Mouse (Mus musculus): ENCODE measurements around the gene Olfr904. TPM values are rescaled to one million over a fixed set of nuclear protein-coding genes. Genes with fewer than 3 reads are reported as not detected.
"Not testable (repeated sequence)": the region's sequence is repeated elsewhere in the genome, so short reads cannot be mapped to it uniquely, and the experiment has no call there.

Olfr904 gene
- polyA plus RNA-seq (2016; fragmentation: Nextera tagmentation; extraction: Ambion mirVana), result not detected in 2 replicates

- Histone ChIP-seq H3K9me3 (no peaks in the 10 kb centered on the region), H3K27me3 (no peaks in the 10 kb centered on the region), H3K4me3 (no peak within 1 kb of the TSS), H3K27ac (no peak within 1 kb of the TSS), H3K4me2 (replicated peaks) (no peak within 1 kb of the TSS), H3K36me3 (no peaks in the 10 kb centered on the region), H3K4me1 (no peaks in the 10 kb centered on the region), H3K9ac (no peak within 1 kb of the TSS)
- ATAC-seq (ENCODE audit: insufficient number of reproducible peaks, insufficient read depth, low FRiP score, low TSS enrichment), result no peak
Observed at GRCm38 (mm10) chr9:38462844-38463243, at the start of gene Olfr904. TSS of gene Olfr904 (plus strand) at chr9:38463144.

DNA sequence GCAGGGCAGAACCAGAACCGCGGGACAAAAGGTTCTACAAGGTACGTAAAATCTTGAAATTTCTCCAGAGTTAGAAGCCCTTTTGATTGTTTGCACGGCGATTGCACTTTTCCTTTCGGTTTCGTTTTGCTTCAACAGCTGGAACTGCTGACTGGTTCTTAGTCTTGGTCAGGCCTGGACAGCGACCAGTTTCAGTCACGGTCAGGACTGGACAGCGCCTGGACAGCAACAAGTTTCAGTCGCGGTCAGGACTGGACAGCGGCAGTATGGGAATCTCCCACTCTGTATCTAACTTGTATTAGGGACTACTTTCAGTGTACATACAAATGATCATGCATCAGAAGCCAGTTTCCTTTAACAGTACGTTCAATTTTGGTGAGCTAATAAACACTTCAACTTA, 49.4 kb upstream of the Olfr904 start:
- not testable (repeated sequence) for H3K9me3 ChIP-seq; H3K4me1 ChIP-seq; H3K27ac ChIP-seq; H3K4me2 ChIP-seq (replicated peaks); H3K9ac ChIP-seq; H3K27me3 ChIP-seq; ATAC-seq (ENCODE audit: insufficient number of reproducible peaks, insufficient read depth, low FRiP score, low TSS enrichment); H3K36me3 ChIP-seq; H3K4me3 ChIP-seq
- 88% methylated on average over 14 of the region's 14 CpGs for WGBS

GRCm38 (mm10) chr9:38423801-38424200, 39.1 kb upstream of the Olfr904 start:
- H3K4me1 ChIP-seq, result no peaks in the 10 kb centered on the region
- no peak overlapping the region for H3K4me2 ChIP-seq (replicated peaks)
- no peak overlapping the region for H3K9ac ChIP-seq
- no peak for ATAC-seq (ENCODE audit: insufficient number of reproducible peaks, insufficient read depth, low FRiP score, low TSS enrichment)
- no peaks in the 10 kb centered on the region for H3K27me3 ChIP-seq
- H3K9me3 ChIP-seq, result no peaks in the 10 kb centered on the region
- H3K36me3 ChIP-seq, result no peaks in the 10 kb centered on the region
- H3K27ac ChIP-seq, result no peak overlapping the region
- H3K4me3 ChIP-seq, result no peak overlapping the region

GRCm38 (mm10) chr9:38427026-38427425, 35.9 kb upstream of the Olfr904 start:
- H3K36me3 ChIP-seq, result no peaks in the 10 kb centered on the region
- 47% methylated on average over 1 of the region's 1 CpGs for WGBS
- no peaks in the 10 kb centered on the region for H3K9me3 ChIP-seq
- H3K27ac ChIP-seq, result no peak overlapping the region
- H3K4me3 ChIP-seq, result no peak overlapping the region
- no peaks in the 10 kb centered on the region for H3K27me3 ChIP-seq
- H3K4me2 ChIP-seq (replicated peaks), result no peak overlapping the region
- no peak for ATAC-seq (ENCODE audit: insufficient number of reproducible peaks, insufficient read depth, low FRiP score, low TSS enrichment)
- no peaks in the 10 kb centered on the region for H3K4me1 ChIP-seq
- no peak overlapping the region for H3K9ac ChIP-seq

GRCm38 (mm10) chr9:38429155-38429554, 33.8 kb upstream of the Olfr904 start, which contains the start of gene Olfr901:
TSS of gene Olfr901 (plus strand) at chr9:38429455.
- Histone ChIP-seq H3K27me3 (no peaks in the 10 kb centered on the region), H3K36me3 (no peaks in the 10 kb centered on the region), H3K9ac (no peak within 1 kb of the TSS), H3K4me2 (replicated peaks) (no peak within 1 kb of the TSS), H3K27ac (no peak within 1 kb of the TSS), H3K4me1 (no peaks in the 10 kb centered on the region), H3K9me3 (no peaks in the 10 kb centered on the region), H3K4me3 (no peak within 1 kb of the TSS)
- no peak for ATAC-seq (ENCODE audit: insufficient number of reproducible peaks, insufficient read depth, low FRiP score, low TSS enrichment)
- WGBS, result 91% methylated on average over 1 of the region's 1 CpGs

- no peaks in the 10 kb centered on the region for H3K9me3 ChIP-seq
- H3K4me3 ChIP-seq, result no peak within 1 kb of the TSS
- no peak within 1 kb of the TSS for H3K27ac ChIP-seq
- WGBS, result 85% methylated on average over 5 of the region's 5 CpGs
- H3K4me1 ChIP-seq, result no peaks in the 10 kb centered on the region
- no peak for ATAC-seq (ENCODE audit: insufficient number of reproducible peaks, insufficient read depth, low FRiP score, low TSS enrichment)
- H3K9ac ChIP-seq, result no peak within 1 kb of the TSS
- no peak within 1 kb of the TSS for H3K4me2 ChIP-seq (replicated peaks)
- H3K27me3 ChIP-seq, result no peaks in the 10 kb centered on the region
- no peaks in the 10 kb centered on the region for H3K36me3 ChIP-seq
Observed at GRCm38 (mm10) chr9:38447352-38447751, 15.6 kb upstream of the Olfr904 start, which contains the start of gene Olfr902. TSS of gene Olfr902 (plus strand) at chr9:38447652.

DNA sequence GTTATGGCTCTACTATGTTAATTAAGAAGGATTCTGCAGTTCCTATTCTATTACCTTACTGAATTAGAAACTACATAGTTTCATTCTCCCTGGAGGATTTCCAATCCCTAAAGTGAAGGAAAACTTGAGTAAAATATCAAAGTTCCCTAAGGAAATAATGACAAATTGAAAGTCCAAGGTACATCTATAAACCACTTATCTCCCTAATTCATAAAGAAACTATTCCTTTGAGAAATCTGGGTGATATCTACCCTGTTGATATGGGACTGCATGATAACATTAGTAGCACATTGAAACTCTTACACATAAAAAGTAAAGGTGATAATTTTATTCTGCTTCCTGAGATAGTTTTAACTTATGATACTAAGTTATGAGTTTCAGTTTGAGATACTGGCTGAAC, 7.9 kb downstream of the Olfr904 start, which contains the start of gene Olfr905:
Gene Olfr905 (plus strand): TSS at position 301 of the 400 bp plus-strand sequence.
- H3K9me3 ChIP-seq, result no peaks in the 10 kb centered on the region
- H3K36me3 ChIP-seq, result no peaks in the 10 kb centered on the region
- H3K4me2 ChIP-seq (replicated peaks), result no peak within 1 kb of the TSS
- no peak for ATAC-seq (ENCODE audit: insufficient number of reproducible peaks, insufficient read depth, low FRiP score, low TSS enrichment)
- no peak within 1 kb of the TSS for H3K27ac ChIP-seq
- H3K27me3 ChIP-seq, result no peaks in the 10 kb centered on the region
- H3K4me3 ChIP-seq, result no peak within 1 kb of the TSS
- no peak within 1 kb of the TSS for H3K9ac ChIP-seq
- H3K4me1 ChIP-seq, result no peaks in the 10 kb centered on the region

- no peak for ATAC-seq (ENCODE audit: insufficient number of reproducible peaks, insufficient read depth, low FRiP score, low TSS enrichment)
- H3K9ac ChIP-seq, result no peak within 1 kb of the TSS
- H3K4me1 ChIP-seq, result no peaks in the 10 kb centered on the region
- H3K4me2 ChIP-seq (replicated peaks), result no peak within 1 kb of the TSS
- H3K4me3 ChIP-seq, result no peak within 1 kb of the TSS
- 80% methylated on average over 3 of the region's 3 CpGs for WGBS
- no peaks in the 10 kb centered on the region for H3K27me3 ChIP-seq
- H3K9me3 ChIP-seq, result no peaks in the 10 kb centered on the region
- no peak within 1 kb of the TSS for H3K27ac ChIP-seq
- no peaks in the 10 kb centered on the region for H3K36me3 ChIP-seq
Observed at GRCm38 (mm10) chr9:38486785-38487184, 23.8 kb downstream of the Olfr904 start, which contains the start of gene Olfr906. TSS of gene Olfr906 (plus strand) at chr9:38487085.

DNA sequence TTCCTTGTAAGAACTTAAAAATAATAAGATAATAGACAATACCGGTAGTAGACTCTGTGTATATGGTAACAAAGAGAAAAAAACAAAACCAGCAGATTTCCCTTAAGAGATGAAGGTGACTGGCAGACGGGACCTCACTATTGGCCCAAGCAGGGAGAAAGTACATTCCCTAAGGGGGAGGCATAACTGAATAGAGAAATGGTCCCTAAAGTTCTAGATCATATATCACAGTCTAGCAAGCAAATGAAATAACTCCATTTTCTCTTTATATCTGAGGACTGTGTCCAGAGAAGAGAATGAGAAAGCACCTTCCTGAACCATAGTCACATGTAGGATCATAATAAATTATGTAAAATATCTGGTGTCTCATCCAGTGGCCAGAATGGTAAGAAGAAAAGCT, 32.6 kb downstream of the Olfr904 start, which contains the start of gene Olfr907:
Gene Olfr907 (plus strand): TSS at position 301 of the 400 bp plus-strand sequence.
- Histone ChIP-seq H3K27me3 (no peaks in the 10 kb centered on the region), H3K27ac (no peak within 1 kb of the TSS), H3K4me1 (no peaks in the 10 kb centered on the region), H3K9ac (no peak within 1 kb of the TSS), H3K4me2 (replicated peaks) (no peak within 1 kb of the TSS), H3K4me3 (no peak within 1 kb of the TSS), H3K36me3 (no peaks in the 10 kb centered on the region), H3K9me3 (no peaks in the 10 kb centered on the region)
- WGBS, result 83% methylated on average over 2 of the region's 2 CpGs
- no peak for ATAC-seq (ENCODE audit: insufficient number of reproducible peaks, insufficient read depth, low FRiP score, low TSS enrichment)

DNA sequence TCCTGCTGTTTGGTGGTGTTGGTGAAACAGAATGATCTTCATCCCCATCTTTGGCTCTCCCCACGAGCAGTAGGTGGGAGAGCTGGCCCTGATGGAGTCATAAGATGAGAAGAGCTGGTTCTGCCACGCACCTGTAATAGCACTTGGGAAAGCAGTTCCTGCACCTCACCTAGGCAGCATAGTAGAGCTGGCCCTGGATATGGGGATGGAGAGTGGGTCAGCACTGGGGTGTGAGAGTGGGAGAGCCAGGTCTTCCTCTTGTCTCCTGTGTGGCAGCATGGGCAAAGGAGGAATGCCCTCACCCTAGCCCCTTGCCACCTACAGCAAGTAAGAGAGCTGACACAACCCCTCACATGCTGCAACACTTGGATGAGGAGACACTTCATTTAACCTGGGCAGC, 49.4 kb downstream of the Olfr904 start:
- no peaks in the 10 kb centered on the region for H3K4me1 ChIP-seq
- H3K27ac ChIP-seq, result no peak overlapping the region
- ATAC-seq (ENCODE audit: insufficient number of reproducible peaks, insufficient read depth, low FRiP score, low TSS enrichment), result no peak
- H3K36me3 ChIP-seq, result no peaks in the 10 kb centered on the region
- 67% methylated on average over 2 of the region's 2 CpGs for WGBS
- no peaks in the 10 kb centered on the region for H3K27me3 ChIP-seq
- no peaks in the 10 kb centered on the region for H3K9me3 ChIP-seq
- H3K4me3 ChIP-seq, result no peak overlapping the region
- H3K4me2 ChIP-seq (replicated peaks), result no peak overlapping the region
- no peak overlapping the region for H3K9ac ChIP-seq

Other genes with a start within 250 kb of the Olfr904 start
- not detected in 2 replicates for gene Olfr894, start 245.1 kb upstream of the Olfr904 start, polyA plus RNA-seq (2016; fragmentation: Nextera tagmentation; extraction: Ambion mirVana)
- not detected in 2 replicates for gene Olfr143, start 210.4 kb upstream of the Olfr904 start, polyA plus RNA-seq (2016; fragmentation: Nextera tagmentation; extraction: Ambion mirVana)
- gene Olfr895, start 195.3 kb upstream of the Olfr904 start, polyA plus RNA-seq (2016; fragmentation: Nextera tagmentation; extraction: Ambion mirVana), result not detected in 2 replicates
- not detected in 2 replicates for gene Olfr896-ps1, start 172.0 kb upstream of the Olfr904 start, polyA plus RNA-seq (2016; fragmentation: Nextera tagmentation; extraction: Ambion mirVana)
- gene Olfr25, start 134.1 kb upstream of the Olfr904 start, polyA plus RNA-seq (2016; fragmentation: Nextera tagmentation; extraction: Ambion mirVana), result not detected in 2 replicates
- not detected in 2 replicates for gene Olfr898, start 114.7 kb upstream of the Olfr904 start, polyA plus RNA-seq (2016; fragmentation: Nextera tagmentation; extraction: Ambion mirVana)
- not detected in 2 replicates for gene Olfr250, start 96.2 kb upstream of the Olfr904 start, polyA plus RNA-seq (2016; fragmentation: Nextera tagmentation; extraction: Ambion mirVana)
- gene Olfr251, start 86.1 kb upstream of the Olfr904 start, polyA plus RNA-seq (2016; fragmentation: Nextera tagmentation; extraction: Ambion mirVana), result not detected in 2 replicates
- gene Olfr147, start 61.4 kb upstream of the Olfr904 start, polyA plus RNA-seq (2016; fragmentation: Nextera tagmentation; extraction: Ambion mirVana), result not detected in 2 replicates
- gene Olfr901, start 33.7 kb upstream of the Olfr904 start, polyA plus RNA-seq (2016; fragmentation: Nextera tagmentation; extraction: Ambion mirVana), result not detected in 2 replicates
- not detected in 2 replicates for gene Olfr902, start 15.5 kb upstream of the Olfr904 start, polyA plus RNA-seq (2016; fragmentation: Nextera tagmentation; extraction: Ambion mirVana)
- gene Olfr905, start 8.0 kb downstream of the Olfr904 start, polyA plus RNA-seq (2016; fragmentation: Nextera tagmentation; extraction: Ambion mirVana), result not detected in 2 replicates
- not detected in 2 replicates for gene Olfr906, start 23.9 kb downstream of the Olfr904 start, polyA plus RNA-seq (2016; fragmentation: Nextera tagmentation; extraction: Ambion mirVana)
- not detected in 2 replicates for gene Olfr907, start 32.7 kb downstream of the Olfr904 start, polyA plus RNA-seq (2016; fragmentation: Nextera tagmentation; extraction: Ambion mirVana)
- gene Olfr911-ps1, start 58.4 kb downstream of the Olfr904 start, polyA plus RNA-seq (2016; fragmentation: Nextera tagmentation; extraction: Ambion mirVana), result not detected in 2 replicates
- gene Olfr910, start 74.7 kb downstream of the Olfr904 start, polyA plus RNA-seq (2016; fragmentation: Nextera tagmentation; extraction: Ambion mirVana), result not detected in 2 replicates
- not detected in 2 replicates for gene Olfr912, start 117.0 kb downstream of the Olfr904 start, polyA plus RNA-seq (2016; fragmentation: Nextera tagmentation; extraction: Ambion mirVana)
- not detected in 2 replicates for gene Olfr913, start 129.6 kb downstream of the Olfr904 start, polyA plus RNA-seq (2016; fragmentation: Nextera tagmentation; extraction: Ambion mirVana)
- gene Olfr914, start 142.0 kb downstream of the Olfr904 start, polyA plus RNA-seq (2016; fragmentation: Nextera tagmentation; extraction: Ambion mirVana), result not detected in 2 replicates
- gene Olfr916, start 196.7 kb downstream of the Olfr904 start, polyA plus RNA-seq (2016; fragmentation: Nextera tagmentation; extraction: Ambion mirVana), result not detected in 2 replicates
- not detected in 2 replicates for gene Olfr917, start 202.7 kb downstream of the Olfr904 start, polyA plus RNA-seq (2016; fragmentation: Nextera tagmentation; extraction: Ambion mirVana)
- not detected in 2 replicates for gene Olfr918, start 211.5 kb downstream of the Olfr904 start, polyA plus RNA-seq (2016; fragmentation: Nextera tagmentation; extraction: Ambion mirVana)
- gene Olfr919, start 240.5 kb downstream of the Olfr904 start, polyA plus RNA-seq (2016; fragmentation: Nextera tagmentation; extraction: Ambion mirVana), result not detected in 2 replicates